Mouse (Mus musculus) layer of hippocampus, postnatal 10 days (tissue): ENCODE measurements around the gene Satb2. TPM values are rescaled to one million over a fixed set of nuclear protein-coding genes. Genes with fewer than 3 reads are reported as not detected.

ENCODE experiments used
- microRNA-seq, 2 experiments: library from miRNA; unstranded; fragments of <30 nt; microRNA quantifications; one replicate each; pipeline ENCODE4 v1.2.0; 2021
- total RNA-seq, 2 experiments: library from RNA; stranded (reverse); gene quantifications; 2 replicates each; pipeline ENCODE4 v1.2.3; 2021

The Satb2 gene
- total RNA-seq, 2 experiments from 2014 or later: 19.0 to 19.7 TPM

Small RNA genes lying within 50 kb of the gene (microRNA-seq; reads per million reads assigned to microRNA genes)
- 0 reads per million in 2 experiments for gene Gm23943
